ENCODE assay signal across 9 mouse cellular contexts in genomic region chr17:35813245-35813647, GRCm38 (mm10). TPM values are rescaled to one million over a fixed set of nuclear protein-coding genes. Genes with fewer than 3 reads are reported as not detected.
A peak's percentile ranks its signal among the peaks of the same experiment; 100 is the strongest.
DNase-seq lines count a peak whose midpoint lies in the region; ATAC-seq and TF ChIP-seq lines count a peak whose summit lies in the region.
"Had no signal": no experiment of that assay in that cellular context is flagged by ENCODE, and none has a peak within 500 bp of the region (broad histone marks: within the 10 kb centered on the region; RNA-seq: fewer than 3 reads in every experiment).

No protein-coding gene starts in this region.

- no peak overlapping the region for H3K9ac ChIP-seq in embryonic facial prominence, embryonic 12.5 days
- H3K9ac ChIP-seq in CH12.LX (ENCODE audit: insufficient read depth, low read depth) = peak overlapping the region; percentile 24; the same call in 1 of the 2 replicates
- H3K9ac ChIP-seq in heart, embryonic 14.5 days (ENCODE audit: low read length) = peak overlapping the region; percentile 59
- H3K9ac ChIP-seq: liver, embryonic 13.5 days had no signal

- 57% methylated on average over 7 of the region's 7 CpGs for WGBS in embryonic facial prominence, embryonic 12.5 days
- 77% methylated on average over 7 of the region's 7 CpGs for WGBS in embryonic facial prominence, embryonic 10.5 days
- WGBS in heart, embryonic 14.5 days = 5% methylated on average over 7 of the region's 7 CpGs

- H3K4me1 ChIP-seq in embryonic facial prominence, embryonic 12.5 days = peaks cover 33% of the 10 kb centered on the region
- peaks cover 29% of the 10 kb centered on the region for H3K4me1 ChIP-seq in embryonic facial prominence, embryonic 10.5 days
- H3K4me1 ChIP-seq in CH12.LX (ENCODE audit: control insufficient read depth in 1 of 2, insufficient read depth in 2 of 2) = peaks cover 25 to 38% of the 10 kb centered on the region in 2 experiments
- peaks cover 26% of the 10 kb centered on the region for H3K4me1 ChIP-seq in embryonic fibroblast, embryonic 13.5 days (ENCODE audit: control insufficient read depth, insufficient read depth, low read length)
- H3K4me1 ChIP-seq in heart, embryonic 14.5 days (ENCODE audit: control insufficient read depth in 2 of 2, insufficient read depth in 2 of 2, low read length in 2 of 2) = peaks cover 49 to 68% of the 10 kb centered on the region in 2 experiments

- peak; percentile 44; the same call in 1 of the 2 replicates for TF ChIP-seq EP300 in CH12.LX (IDR thresholded peaks at IDR 0.05; ENCODE audit: low read length)

- H3K9me3 ChIP-seq in embryonic facial prominence, embryonic 12.5 days = no peaks in the 10 kb centered on the region
- H3K9me3 ChIP-seq in embryonic facial prominence, embryonic 10.5 days = no peaks in the 10 kb centered on the region
- no peaks in the 10 kb centered on the region for H3K9me3 ChIP-seq in CH12.LX (replicated peaks; ENCODE audit: low read length)
- H3K9me3 ChIP-seq in heart, embryonic 14.5 days (ENCODE audit: control insufficient read depth, low read length) = no peaks in the 10 kb centered on the region
- H3K9me3 ChIP-seq: liver, embryonic 13.5 days had no signal

- no peak overlapping the region for H3K4me3 ChIP-seq in embryonic facial prominence, embryonic 12.5 days
- no peak overlapping the region for H3K4me3 ChIP-seq in embryonic facial prominence, embryonic 10.5 days
- no peak overlapping the region for H3K4me3 ChIP-seq in CH12.LX (replicated peaks in 1 of 3; ENCODE audit: low read depth in 2 of 3, low read length in 2 of 3, poor library complexity in 1 of 3)
- no peak overlapping the region for H3K4me3 ChIP-seq in embryonic fibroblast, embryonic 13.5 days (ENCODE audit: insufficient read depth, low read length)
- H3K4me3 ChIP-seq in heart, embryonic 14.5 days (ENCODE audit: control insufficient read depth in 1 of 2, insufficient read depth in 1 of 2, low read depth in 1 of 2, low read length in 2 of 2) = no peak overlapping the region
- H3K4me3 ChIP-seq: liver, embryonic 13.5 days had no signal

- in situ Hi-C loops in CH12.LX (cut with MboI; ENCODE audit: low pct_ligation_motif_present, low pct_unique_long_range_greater_than_20kb, low sequenced_read_pairs) = no loop called here

- dilution Hi-C loops in CH12.LX (cut with MboI; ENCODE audit: extremely low pct_ligation_motif_present, extremely low pct_unique_long_range_greater_than_20kb, low sequenced_read_pairs) = no loop called here

- H3K27ac ChIP-seq in embryonic facial prominence, embryonic 12.5 days = peak overlapping the region; percentile 71
- no peak overlapping the region for H3K27ac ChIP-seq in embryonic facial prominence, embryonic 10.5 days (replicated peaks)
- H3K27ac ChIP-seq in CH12.LX (ENCODE audit: insufficient read depth, low read depth) = peak overlapping the region; percentile 46; the same call in 1 of the 2 replicates
- H3K27ac ChIP-seq in embryonic fibroblast, embryonic 13.5 days (ENCODE audit: insufficient read depth, low read length) = peak overlapping the region; percentile 99
- peak overlapping the region; percentile 99 for H3K27ac ChIP-seq in heart, embryonic 14.5 days (replicated peaks in 1 of 2; ENCODE audit: control insufficient read depth in 1 of 2, insufficient read depth in 1 of 2, low read depth in 2 of 2, low read length in 2 of 2)
- H3K27ac ChIP-seq: liver, embryonic 13.5 days had no signal

- H3K79me2 ChIP-seq in CH12.LX (replicated peaks; ENCODE audit: control insufficient read depth, extremely low read depth, insufficient read depth, poor library complexity, severe bottlenecking) = no peaks in the 10 kb centered on the region

- TF ChIP-seq POLR2A in CH12.LX (IDR thresholded peaks at IDR 0.05; ENCODE audit: low read depth, low read length) = no peak; the same call in 1 of the 2 replicates
- TF ChIP-seq POLR2A in embryonic fibroblast, embryonic 13.5 days (IDR thresholded peaks at IDR 0.05; ENCODE audit: low read depth, low read length) = no peak; the same call in 1 of the 2 replicates

- H3K4me2 ChIP-seq in embryonic facial prominence, embryonic 12.5 days (replicated peaks) = no peak overlapping the region
- peak overlapping the region; percentile 6; the same call in 1 of the 2 replicates for H3K4me2 ChIP-seq in CH12.LX (ENCODE audit: insufficient read depth, low read depth, poor library complexity, severe bottlenecking)
- H3K4me2 ChIP-seq in heart, embryonic 14.5 days (ENCODE audit: low read length) = peak overlapping the region; percentile 19
- H3K4me2 ChIP-seq: liver, embryonic 13.5 days had no signal

- ATAC-seq in embryonic facial prominence, embryonic 12.5 days (ENCODE audit: insufficient number of reproducible peaks, insufficient read depth, low FRiP score, low TSS enrichment) = 0 out of 2 replicates have a peak, but pooled peaks have one; percentile 62
- ATAC-seq in heart, embryonic 14.5 days (ENCODE audit: insufficient number of reproducible peaks, insufficient read depth, low FRiP score, low read depth) = peak; percentile 91
- peak; percentile 85 for ATAC-seq in megakaryocyte, adult 5-6 weeks (ENCODE audit: poor library complexity, severe bottlenecking)

- no peak; the same call in 1 of the 2 replicates for TF ChIP-seq RAD21 in CH12.LX (IDR thresholded peaks at IDR 0.05; ENCODE audit: low read depth, low read length)

- DNase-seq in embryonic facial prominence, embryonic 10.5 days (ENCODE audit: low spot score) = no peak
- peak; percentile 64 for DNase-seq in CH12.LX (ENCODE audit: extremely low read depth)
- peak; percentile 85 to 91 for DNase-seq in kidney, postnatal 4 days
- peak; percentile 81 to 91 for DNase-seq in urinary bladder, adult 18-20 months (ENCODE audit: low spot score in 2 of 2)
- DNase-seq: liver, embryonic 13.5 days had no signal

- H3K27me3 ChIP-seq in embryonic facial prominence, embryonic 12.5 days = no peaks in the 10 kb centered on the region
- no peaks in the 10 kb centered on the region for H3K27me3 ChIP-seq in embryonic facial prominence, embryonic 10.5 days (replicated peaks; ENCODE audit: low read depth, poor library complexity, severe bottlenecking)
- no peaks in the 10 kb centered on the region for H3K27me3 ChIP-seq in CH12.LX (replicated peaks)
- no peaks in the 10 kb centered on the region for H3K27me3 ChIP-seq in heart, embryonic 14.5 days (ENCODE audit: control insufficient read depth, insufficient read depth, low read length)
- H3K27me3 ChIP-seq: liver, embryonic 13.5 days had no signal

- H3K36me3 ChIP-seq in embryonic facial prominence, embryonic 12.5 days = no peaks in the 10 kb centered on the region
- no peaks in the 10 kb centered on the region for H3K36me3 ChIP-seq in embryonic facial prominence, embryonic 10.5 days (replicated peaks)
- no peaks in the 10 kb centered on the region for H3K36me3 ChIP-seq in CH12.LX (replicated peaks in 1 of 2; ENCODE audit: control insufficient read depth in 1 of 2, insufficient read depth in 1 of 2, low read length in 1 of 2)
- H3K36me3 ChIP-seq in heart, embryonic 14.5 days (ENCODE audit: control insufficient read depth, insufficient read depth, low read length) = no peaks in the 10 kb centered on the region
- H3K36me3 ChIP-seq: liver, embryonic 13.5 days had no signal

- TF ChIP-seq CTCF in CH12.LX (conservative IDR thresholded peaks at IDR 0.05 in 1 of 2, IDR thresholded peaks at IDR 0.05 in 1 of 2; ENCODE audit: low read depth in 2 of 2, low read length in 2 of 2) = no peak
- TF ChIP-seq CTCF in embryonic fibroblast, embryonic 13.5 days (IDR thresholded peaks at IDR 0.05; ENCODE audit: borderline replicate concordance, insufficient read depth, low read length) = no peak

RNA-seq across cellular contexts. Expression of gene Ier3, which starts 8.2 kb away (rescaled TPM):
- 6.9 and 8.9 TPM in 2 replicates for polyA plus RNA-seq in embryonic facial prominence, embryonic 12.5 days (2016; fragmentation: Nextera tagmentation; extraction: Ambion mirVana)
- 3.7 and 4.4 TPM in 2 replicates for polyA plus RNA-seq in embryonic facial prominence, embryonic 10.5 days (2016; fragmentation: Nextera tagmentation; extraction: Ambion mirVana)
- total RNA-seq in CH12.LX (2012; rRNA removed) (16.5 and 27.2 TPM in 2 replicates), CH12.LX (2014; rRNA removed) (13.9 and 15.0 TPM in 2 replicates)
- 12.4 and 12.6 TPM in 2 replicates for polyA plus RNA-seq in CH12.LX (2012; ENCODE audit: insufficient read length, low read depth)
- polyA plus RNA-seq in embryonic fibroblast, embryonic 13.5 days (2011; ENCODE audit: insufficient read length, low read depth, missing spikeins) = 82.6 and 120 TPM in 2 replicates
- polyA plus RNA-seq in heart, embryonic 14.5 days (2014; fragmentation: Nextera tagmentation; extraction: Ambion mirVana) = 20.8 and 27.3 TPM in 2 replicates
- 21.1 and 22.8 TPM in 2 replicates for total RNA-seq in megakaryocyte, adult 5-6 weeks (2015)
- total RNA-seq in megakaryocyte, adult 5-6 weeks (2017) = 15.7 and 20.5 TPM in 2 replicates

RNA-seq across cellular contexts. Expression of gene Flot1, which starts 9.8 kb away (rescaled TPM):
- polyA plus RNA-seq in embryonic facial prominence, embryonic 12.5 days (2016; fragmentation: Nextera tagmentation; extraction: Ambion mirVana) = 50.7 and 60.3 TPM in 2 replicates
- 45.9 and 49.2 TPM in 2 replicates for polyA plus RNA-seq in embryonic facial prominence, embryonic 10.5 days (2016; fragmentation: Nextera tagmentation; extraction: Ambion mirVana)
- total RNA-seq in CH12.LX (2012; rRNA removed) = 14.2 and 21.6 TPM in 2 replicates
- total RNA-seq in CH12.LX (2014; rRNA removed) = 12.8 and 16.3 TPM in 2 replicates
- polyA plus RNA-seq in CH12.LX (2012; ENCODE audit: insufficient read length, low read depth) = 17.6 and 18.9 TPM in 2 replicates
- 66.3 and 78.7 TPM in 2 replicates for polyA plus RNA-seq in embryonic fibroblast, embryonic 13.5 days (2011; ENCODE audit: insufficient read length, low read depth, missing spikeins)
- polyA plus RNA-seq in heart, embryonic 14.5 days (2014; fragmentation: Nextera tagmentation; extraction: Ambion mirVana) = 86.8 and 93.7 TPM in 2 replicates
- total RNA-seq in megakaryocyte, adult 5-6 weeks (2015) = 73.5 and 95.0 TPM in 2 replicates
- total RNA-seq in megakaryocyte, adult 5-6 weeks (2017) = 124 and 127 TPM in 2 replicates

RNA-seq across cellular contexts. Expression of gene Tubb5, which starts 24.9 kb away (rescaled TPM):
- 1,266 and 1,271 TPM in 2 replicates for polyA plus RNA-seq in embryonic facial prominence, embryonic 12.5 days (2016; fragmentation: Nextera tagmentation; extraction: Ambion mirVana)
- polyA plus RNA-seq in embryonic facial prominence, embryonic 10.5 days (2016; fragmentation: Nextera tagmentation; extraction: Ambion mirVana) = 1,654 and 1,662 TPM in 2 replicates
- 1,014 and 1,058 TPM in 2 replicates for total RNA-seq in CH12.LX (2012; rRNA removed)
- total RNA-seq in CH12.LX (2014; rRNA removed) = 1,031 and 1,121 TPM in 2 replicates
- 962 and 1,053 TPM in 2 replicates for polyA plus RNA-seq in CH12.LX (2012; ENCODE audit: insufficient read length, low read depth)
- 856 and 947 TPM in 2 replicates for polyA plus RNA-seq in embryonic fibroblast, embryonic 13.5 days (2011; ENCODE audit: insufficient read length, low read depth, missing spikeins)
- polyA plus RNA-seq in heart, embryonic 14.5 days (2014; fragmentation: Nextera tagmentation; extraction: Ambion mirVana) = 673 and 698 TPM in 2 replicates
- 649 TPM in 2 replicates for total RNA-seq in megakaryocyte, adult 5-6 weeks (2015)
- total RNA-seq in megakaryocyte, adult 5-6 weeks (2017) = 751 and 811 TPM in 2 replicates

RNA-seq across cellular contexts. Expression of gene Mdc1, which starts 28.1 kb away (rescaled TPM):
- polyA plus RNA-seq in embryonic facial prominence, embryonic 12.5 days (2016; fragmentation: Nextera tagmentation; extraction: Ambion mirVana) = 15.1 and 21.3 TPM in 2 replicates
- 18.4 and 21.2 TPM in 2 replicates for polyA plus RNA-seq in embryonic facial prominence, embryonic 10.5 days (2016; fragmentation: Nextera tagmentation; extraction: Ambion mirVana)
- total RNA-seq in CH12.LX (2012; rRNA removed) (8.2 and 8.5 TPM in 2 replicates), CH12.LX (2014; rRNA removed) (2.4 and 3.3 TPM in 2 replicates)
- 14.4 and 15.7 TPM in 2 replicates for polyA plus RNA-seq in CH12.LX (2012; ENCODE audit: insufficient read length, low read depth)
- 30.4 and 31.8 TPM in 2 replicates for polyA plus RNA-seq in embryonic fibroblast, embryonic 13.5 days (2011; ENCODE audit: insufficient read length, low read depth, missing spikeins)
- polyA plus RNA-seq in heart, embryonic 14.5 days (2014; fragmentation: Nextera tagmentation; extraction: Ambion mirVana) = 15.3 and 16.1 TPM in 2 replicates
- total RNA-seq in megakaryocyte, adult 5-6 weeks (2015) = 37.6 and 62.8 TPM in 2 replicates
- 17.3 and 18.6 TPM in 2 replicates for total RNA-seq in megakaryocyte, adult 5-6 weeks (2017)

RNA-seq across cellular contexts. Expression of gene Nrm, which starts 47.9 kb away (rescaled TPM):
- 39.9 and 43.9 TPM in 2 replicates for polyA plus RNA-seq in embryonic facial prominence, embryonic 12.5 days (2016; fragmentation: Nextera tagmentation; extraction: Ambion mirVana)
- polyA plus RNA-seq in embryonic facial prominence, embryonic 10.5 days (2016; fragmentation: Nextera tagmentation; extraction: Ambion mirVana) = 64.6 and 65.1 TPM in 2 replicates
- 12.5 and 16.7 TPM in 2 replicates for total RNA-seq in CH12.LX (2012; rRNA removed)
- 10.0 and 12.1 TPM in 2 replicates for total RNA-seq in CH12.LX (2014; rRNA removed)
- polyA plus RNA-seq in CH12.LX (2012; ENCODE audit: insufficient read length, low read depth) = 14.0 and 15.4 TPM in 2 replicates
- polyA plus RNA-seq in embryonic fibroblast, embryonic 13.5 days (2011; ENCODE audit: insufficient read length, low read depth, missing spikeins) = 9.8 and 15.5 TPM in 2 replicates
- polyA plus RNA-seq in heart, embryonic 14.5 days (2014; fragmentation: Nextera tagmentation; extraction: Ambion mirVana) = 44.0 and 44.9 TPM in 2 replicates
- total RNA-seq in megakaryocyte, adult 5-6 weeks (2015) = 88.5 and 114 TPM in 2 replicates
- 80.1 and 82.8 TPM in 2 replicates for total RNA-seq in megakaryocyte, adult 5-6 weeks (2017)
